Mouse (Mus musculus) cortical plate, adult 2 months (tissue): ENCODE data around the gene Kndc1.

Experiments used
- CTCF ChIP-seq: fragments of 200-500 bp; IDR thresholded peaks from 2 replicates; pipeline ENCODE4 v1.5.1; 2011; ENCODE audit warnings: mild to moderate bottlenecking, control low read depth, low read length; ENCODE audit not compliant: insufficient read depth; ENCODE audit errors: extremely low read depth
- POLR2A ChIP-seq: fragments of 200-500 bp; IDR thresholded peaks from 2 replicates; pipeline ENCODE4 v1.6.1; 2011; ENCODE audit warnings: mild to moderate bottlenecking, low read length, control low read depth; ENCODE audit not compliant: insufficient read depth; ENCODE audit errors: extremely low read depth

DNA sequence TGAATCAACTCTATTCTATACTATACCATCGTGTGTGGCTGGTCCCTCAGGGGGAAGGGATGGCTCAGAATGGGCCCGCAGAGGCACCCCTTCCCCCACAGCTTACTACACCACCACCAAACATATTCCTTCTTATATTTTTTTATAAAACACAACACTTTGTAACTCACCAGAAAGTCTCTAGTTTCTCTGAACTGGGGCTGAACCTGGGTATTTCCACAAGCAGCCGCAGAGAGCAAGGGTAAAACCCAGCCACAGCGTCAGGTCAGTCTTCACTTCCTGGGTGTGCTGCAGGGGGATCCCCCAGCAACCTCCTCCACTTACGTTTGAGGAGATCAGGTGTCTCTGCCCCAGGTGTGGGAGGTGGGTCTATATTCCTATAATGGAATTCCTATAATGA is 73.9 kb downstream of the Kndc1 start:
- TF ChIP-seq CTCF (no peak), POLR2A (no peak)
